Mouse (Mus musculus) C2C12 (cell line): ENCODE results near the gene Gm49337. TPM values are rescaled to one million over a fixed set of nuclear protein-coding genes. Genes with fewer than 3 reads are reported as not detected.
"Not testable (repeated sequence)": the region's sequence is repeated elsewhere in the genome, so short reads cannot be mapped to it uniquely, and the experiment has no call there.

Experiments used
- H3K27me3 ChIP-seq: one replicate; pipeline ENCODE4 v1.6.1; 2011; ENCODE audit not compliant: control insufficient read depth, insufficient read depth, insufficient read length
- H3K36me3 ChIP-seq: one replicate; pipeline ENCODE4 v1.6.1; 2011; ENCODE audit not compliant: control insufficient read depth, insufficient read depth
- H3K4me3 ChIP-seq: one replicate; pipeline ENCODE4 v1.5.1; 2011; ENCODE audit warnings: mild to moderate bottlenecking, control low read depth; ENCODE audit not compliant: poor library complexity, insufficient read depth, severe bottlenecking
- H3K79me2 ChIP-seq: one replicate; pipeline ENCODE4 v1.6.1; 2011; ENCODE audit not compliant: control insufficient read depth, insufficient read depth
- H3K79me3 ChIP-seq: one replicate; pipeline ENCODE4 v1.6.1; 2011; ENCODE audit warnings: low read depth, control low read depth
- H3ac ChIP-seq: one replicate; pipeline ENCODE3; 2011; ENCODE audit warnings: low read depth; ENCODE audit not compliant: control insufficient read depth, insufficient read length
- CEBPB ChIP-seq: IDR thresholded peaks from one replicate; pipeline ENCODE4 v1.6.1; 2011; ENCODE audit warnings: low read depth, mild to moderate bottlenecking, control low read depth, moderate library complexity
- CTCF ChIP-seq: IDR thresholded peaks from one replicate; pipeline ENCODE4 v1.5.1; 2011; ENCODE audit not compliant: control insufficient read depth, insufficient read depth, insufficient read length
- FOSL1 ChIP-seq: IDR thresholded peaks from one replicate; pipeline ENCODE4 v1.8.0; 2011; ENCODE audit warnings: mild to moderate bottlenecking, low read length; ENCODE audit not compliant: poor library complexity, insufficient read depth, severe bottlenecking
- MAX ChIP-seq: IDR thresholded peaks from one replicate; pipeline ENCODE4 v1.6.1; 2011; ENCODE audit warnings: mild to moderate bottlenecking, control low read depth
- MYOD1 ChIP-seq: IDR thresholded peaks from one replicate; pipeline ENCODE4 v1.6.1; 2011; ENCODE audit warnings: low read depth; ENCODE audit not compliant: control insufficient read depth, insufficient read length
- MYOG ChIP-seq: IDR thresholded peaks from one replicate; pipeline ENCODE4 v1.6.1; 2011; ENCODE audit not compliant: control insufficient read depth, insufficient read length; ENCODE audit errors: extremely low read depth
- USF1 ChIP-seq: IDR thresholded peaks from one replicate; pipeline ENCODE4 v1.6.1; 2011; ENCODE audit warnings: low read depth, mild to moderate bottlenecking, control low read depth, moderate library complexity
- polyA plus RNA-seq: library from polyadenylated mRNA; unstranded; fragments of >200 nt; fragmentation: generic; extraction: Trizol; gene quantifications from one replicate; pipeline ENCODE4 v1.2.1, GENCODE M21; 2012; ENCODE audit warnings: missing spikeins

Gene Gm49337
- polyA plus RNA-seq, 1 experiment: not detected

GRCm38 (mm10) chr4:116221996-116222842, 49.0 kb downstream of the Gm49337 start:
- Histone ChIP-seq H3K27me3 (no peaks in the 10 kb centered on the region), H3K4me3 (peak overlapping the region; percentile 66), H3K79me2 (peaks cover 42% of the 10 kb centered on the region), H3ac (peak overlapping the region; percentile 79), H3K79me3 (peaks cover 7% of the 10 kb centered on the region), H3K36me3 (no peaks in the 10 kb centered on the region)
- TF ChIP-seq CEBPB (no peak), MYOD1 (no peak), MAX (no peak), CTCF (no peak), FOSL1 (no peak), MYOG (no peak), USF1 (no peak)

DNA sequence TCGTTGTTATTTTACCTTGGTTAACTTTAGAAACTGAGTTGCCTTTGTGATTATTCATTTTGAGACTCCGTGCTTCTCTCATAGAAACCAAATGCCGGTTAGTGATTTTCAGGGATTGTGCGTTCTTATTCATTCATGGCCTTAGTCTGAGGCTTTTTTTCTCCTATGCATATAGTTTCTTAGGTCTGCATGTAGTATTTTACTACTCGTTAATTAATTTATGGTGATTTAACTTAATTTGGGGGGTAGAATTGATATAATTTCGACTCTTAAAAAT, 49.6 kb downstream of the Gm49337 start:
- peak overlapping the region; percentile 66 for H3K4me3 ChIP-seq
- H3K79me3 ChIP-seq: peaks cover 9% of the 10 kb centered on the region
- H3K79me2 ChIP-seq: peaks cover 42% of the 10 kb centered on the region
- H3K36me3 ChIP-seq: no peaks in the 10 kb centered on the region
- no peak overlapping the region for H3ac ChIP-seq
- TF ChIP-seq FOSL1 (no peak), CEBPB (no peak), USF1 (no peak), MAX (no peak), MYOG (no peak), CTCF (no peak), MYOD1 (no peak)
- H3K27me3 ChIP-seq: no peaks in the 10 kb centered on the region

DNA sequence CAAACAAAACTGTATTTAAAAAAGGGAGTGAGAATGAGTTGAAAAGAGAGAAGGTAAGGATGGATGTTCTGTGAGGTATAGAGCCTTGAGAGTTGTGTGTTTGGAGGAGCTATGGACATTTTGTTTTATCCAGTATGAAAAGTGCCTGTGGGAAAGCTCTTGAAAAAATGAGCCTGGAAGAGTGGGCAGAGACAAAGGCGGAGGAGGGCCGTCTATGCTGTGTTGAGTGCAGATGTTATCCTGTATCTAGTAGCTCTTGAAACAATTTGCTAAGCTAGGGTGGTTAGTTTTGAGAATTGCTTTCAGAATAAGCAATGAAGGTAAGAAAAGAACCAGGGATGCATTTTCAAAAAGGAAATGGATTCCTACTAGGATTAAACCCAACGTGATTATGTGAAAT, 70.2 kb downstream of the Gm49337 start:
- no peaks in the 10 kb centered on the region for H3K79me2 ChIP-seq
- no peaks in the 10 kb centered on the region for H3K27me3 ChIP-seq
- no peak overlapping the region for H3ac ChIP-seq
- no peak overlapping the region for H3K4me3 ChIP-seq
- no peak for TF ChIP-seq FOSL1
- no peak for TF ChIP-seq MYOD1
- TF ChIP-seq USF1: no peak
- no peak for TF ChIP-seq MAX
- no peak for TF ChIP-seq CEBPB
- no peak for TF ChIP-seq CTCF
- no peak for TF ChIP-seq MYOG
- no peaks in the 10 kb centered on the region for H3K79me3 ChIP-seq
- peaks cover 4% of the 10 kb centered on the region for H3K36me3 ChIP-seq

DNA sequence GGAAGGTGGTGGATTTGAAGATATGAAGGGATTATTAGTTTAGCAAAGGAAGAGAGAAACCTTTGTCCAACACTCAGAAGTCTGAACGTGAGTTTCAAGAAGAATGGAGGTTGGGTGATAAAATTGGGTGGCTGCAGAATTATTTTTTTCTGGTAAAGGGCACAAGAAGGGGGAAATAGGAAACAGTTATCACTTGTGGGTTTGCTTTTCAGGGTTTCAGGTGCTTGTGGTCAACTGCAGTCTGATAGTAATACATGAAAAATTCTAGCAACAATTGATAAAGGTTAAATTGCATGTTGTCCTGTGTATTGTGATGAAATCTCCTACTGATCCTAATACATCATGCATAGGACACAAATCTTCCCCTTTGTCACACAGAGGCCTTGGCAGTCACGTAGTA, 71.1 kb downstream of the Gm49337 start:
- Histone ChIP-seq H3K79me3 (no peaks in the 10 kb centered on the region), H3K36me3 (peaks cover 4% of the 10 kb centered on the region), H3K4me3 (no peak overlapping the region), H3ac (no peak overlapping the region), H3K27me3 (no peaks in the 10 kb centered on the region), H3K79me2 (no peaks in the 10 kb centered on the region)
- TF ChIP-seq MYOG (no peak), USF1 (no peak)

GRCm38 (mm10) chr4:116245926-116246325, 72.7 kb downstream of the Gm49337 start:
- H3K4me3 ChIP-seq, H3K79me3 ChIP-seq, H3K27me3 ChIP-seq, H3K79me2 ChIP-seq, H3ac ChIP-seq, H3K36me3 ChIP-seq: not testable (repeated sequence)

- Histone ChIP-seq H3K4me3 (no peak overlapping the region), H3K79me3 (no peaks in the 10 kb centered on the region), H3ac (no peak overlapping the region), H3K36me3 (no peaks in the 10 kb centered on the region), H3K27me3 (no peaks in the 10 kb centered on the region), H3K79me2 (no peaks in the 10 kb centered on the region)
- TF ChIP-seq USF1 (no peak), MYOG (no peak), MAX (no peak), CTCF (no peak), MYOD1 (no peak), CEBPB (no peak), FOSL1 (no peak)
These were observed 76.8 kb downstream of the Gm49337 start for GRCm38 (mm10) chr4:116249986-116250385.
